Mouse (Mus musculus) splenic B cell, adult 2 months (primary cell): ENCODE data around the gene Znrf1.

ENCODE experiments used
- DNase-seq: peaks from one replicate; pipeline ENCODE4 v3.0.0-alpha.2; 2011; ENCODE audit warnings: low read depth, low spot score
- H3K27me3 ChIP-seq: 2 replicates; pipeline ENCODE4 v1.6.1; 2012; ENCODE audit warnings: mild to moderate bottlenecking, low read length, moderate library complexity, mixed read lengths; ENCODE audit not compliant: control insufficient read depth, poor library complexity, insufficient read depth, severe bottlenecking
- H3K36me3 ChIP-seq: 2 replicates; pipeline ENCODE4 v1.6.1; 2012; ENCODE audit warnings: mild to moderate bottlenecking, low read length, moderate library complexity, mixed read lengths; ENCODE audit not compliant: control insufficient read depth, poor library complexity, insufficient read depth, severe bottlenecking

Gene Znrf1

GRCm38 (mm10) chr8:111570432-111570831 lies 34.5 kb downstream of the Znrf1 start:
- Histone ChIP-seq H3K36me3 (no peaks in the 10 kb centered on the region), H3K27me3 (no peaks in the 10 kb centered on the region)
- DNase-seq = peak; percentile 54

GRCm38 (mm10) chr8:111571661-111572060 lies 35.8 kb downstream of the Znrf1 start:
- DNase-seq = peak; percentile 24
- H3K36me3 ChIP-seq = no peaks in the 10 kb centered on the region
- H3K27me3 ChIP-seq = no peaks in the 10 kb centered on the region

GRCm38 (mm10) chr8:111572431-111572830 lies 36.5 kb downstream of the Znrf1 start:
- Histone ChIP-seq H3K36me3 (no peaks in the 10 kb centered on the region), H3K27me3 (no peaks in the 10 kb centered on the region)
- no peak for DNase-seq

GRCm38 (mm10) chr8:111573583-111573982 lies 37.7 kb downstream of the Znrf1 start:
- no peak for DNase-seq
- H3K36me3 ChIP-seq = no peaks in the 10 kb centered on the region
- H3K27me3 ChIP-seq = no peaks in the 10 kb centered on the region

- H3K36me3 ChIP-seq = no peaks in the 10 kb centered on the region
- no peaks in the 10 kb centered on the region for H3K27me3 ChIP-seq
- no peak for DNase-seq
Observed at GRCm38 (mm10) chr8:111574016-111574415, 38.1 kb downstream of the Znrf1 start.

- DNase-seq = no peak
- H3K36me3 ChIP-seq = no peaks in the 10 kb centered on the region
Observed at GRCm38 (mm10) chr8:111575492-111575891, 39.6 kb downstream of the Znrf1 start.

GRCm38 (mm10) chr8:111576501-111576900 lies 40.6 kb downstream of the Znrf1 start:
- no peaks in the 10 kb centered on the region for H3K36me3 ChIP-seq
- no peak for DNase-seq
- H3K27me3 ChIP-seq = no peaks in the 10 kb centered on the region

More at GRCm38 (mm10) chr8:111575492-111575891, 39.6 kb downstream of the Znrf1 start:
- H3K27me3 ChIP-seq = no peaks in the 10 kb centered on the region

GRCm38 (mm10) chr8:111577880-111578533 lies 42.1 kb downstream of the Znrf1 start:
- DNase-seq = no peak
- no peaks in the 10 kb centered on the region for H3K27me3 ChIP-seq
- no peaks in the 10 kb centered on the region for H3K36me3 ChIP-seq

GRCm38 (mm10) chr8:111579318-111579717 lies 43.4 kb downstream of the Znrf1 start:
- Histone ChIP-seq H3K27me3 (no peaks in the 10 kb centered on the region), H3K36me3 (no peaks in the 10 kb centered on the region)
- DNase-seq = no peak

- DNase-seq = no peak
- Histone ChIP-seq H3K36me3 (no peaks in the 10 kb centered on the region), H3K27me3 (no peaks in the 10 kb centered on the region)
Observed at GRCm38 (mm10) chr8:111580306-111580705, 44.4 kb downstream of the Znrf1 start.

- no peaks in the 10 kb centered on the region for H3K27me3 ChIP-seq
- no peak for DNase-seq
- no peaks in the 10 kb centered on the region for H3K36me3 ChIP-seq
Observed at GRCm38 (mm10) chr8:111582386-111582785, 46.5 kb downstream of the Znrf1 start.

- no peaks in the 10 kb centered on the region for H3K36me3 ChIP-seq
- no peak for DNase-seq
Observed at GRCm38 (mm10) chr8:111584946-111585345, 49.0 kb downstream of the Znrf1 start.

GRCm38 (mm10) chr8:111587545-111588094 lies 51.7 kb downstream of the Znrf1 start:
- H3K36me3 ChIP-seq = no peaks in the 10 kb centered on the region
- no peaks in the 10 kb centered on the region for H3K27me3 ChIP-seq
- DNase-seq = no peak

More at GRCm38 (mm10) chr8:111584946-111585345, 49.0 kb downstream of the Znrf1 start:
- no peaks in the 10 kb centered on the region for H3K27me3 ChIP-seq

- DNase-seq = no peak
- Histone ChIP-seq H3K27me3 (no peaks in the 10 kb centered on the region), H3K36me3 (no peaks in the 10 kb centered on the region)
Observed at GRCm38 (mm10) chr8:111588336-111588735, 52.4 kb downstream of the Znrf1 start.

- Histone ChIP-seq H3K36me3 (no peaks in the 10 kb centered on the region), H3K27me3 (no peaks in the 10 kb centered on the region)
- no peak for DNase-seq
Observed at GRCm38 (mm10) chr8:111590214-111590613, 54.3 kb downstream of the Znrf1 start.

GRCm38 (mm10) chr8:111591176-111591575 lies 55.3 kb downstream of the Znrf1 start:
- Histone ChIP-seq H3K36me3 (no peaks in the 10 kb centered on the region), H3K27me3 (no peaks in the 10 kb centered on the region)
- DNase-seq = no peak
